Comparison of ENCODE assay signal across 16 mouse cellular contexts in genomic region chr8:91467881-91468534, GRCm38 (mm10).
DNase-seq lines count a peak whose midpoint lies in the region; TF ChIP-seq lines count a peak whose summit lies in the region.
"Had no signal": no experiment of that assay in that cellular context is flagged by ENCODE, and none has a peak within 500 bp of the region (broad histone marks: within the 10 kb centered on the region; RNA-seq: fewer than 3 reads in every experiment).

No protein-coding gene starts in this region.

- intact Hi-C loops in left cerebral cortex, adult 2 months (cut with DNase I), result no loop called here

- DNase-seq in kidney, adult 2 months, result peak; percentile 69
- DNase-seq in kidney, adult 18-20 months, result no peak
- DNase-seq in kidney, postnatal 36 days, result peak; percentile 45 to 49
- DNase-seq in kidney, postnatal 4 days, result no peak
- DNase-seq in testis, postnatal 10 days (ENCODE audit: low spot score), result no peak
- no peak for DNase-seq in left cerebral cortex, adult 2 months (ENCODE audit: extremely low spot score in 1 of 2, low spot score in 2 of 2)
- DNase-seq: adrenal gland, postnatal 36 days; cerebellum, postnatal 10 days; forebrain, postnatal 0 days; gastrocnemius, postnatal 14 days; heart, postnatal 36 days had no signal

- H3K4me3 ChIP-seq in kidney, adult 2 months (ENCODE audit: insufficient read depth, low read depth, low read length), result no peak overlapping the region
- H3K4me3 ChIP-seq in testis, adult 2 months (ENCODE audit: control insufficient read depth, low read depth, low read length), result peak overlapping the region; percentile 65
- H3K4me3 ChIP-seq in left cerebral cortex, adult 2 months, result no peak overlapping the region
- H3K4me3 ChIP-seq: embryonic facial prominence, embryonic 10.5 days; forebrain, embryonic 13.5 days; heart, embryonic 13.5 days; hindbrain, embryonic 15.5 days had no signal

- no peaks in the 10 kb centered on the region for H3K36me3 ChIP-seq in kidney, adult 2 months (ENCODE audit: control insufficient read depth, insufficient read depth, low read length)
- H3K36me3 ChIP-seq in testis, adult 2 months (ENCODE audit: control insufficient read depth, insufficient read depth, low read length), result no peaks in the 10 kb centered on the region; the same call in 1 of the 2 replicates
- H3K36me3 ChIP-seq: hindbrain, embryonic 15.5 days had no signal

- H3K27me3 ChIP-seq in kidney, adult 2 months (replicated peaks; ENCODE audit: control insufficient read depth, insufficient read depth, low read length), result no peaks in the 10 kb centered on the region
- no peaks in the 10 kb centered on the region for H3K27me3 ChIP-seq in testis, adult 2 months (ENCODE audit: control insufficient read depth, insufficient read depth, low read length)
- H3K27me3 ChIP-seq: forebrain, embryonic 13.5 days; heart, embryonic 13.5 days; hindbrain, embryonic 15.5 days had no signal

- peak overlapping the region; percentile 50 for H3K27ac ChIP-seq in kidney, adult 2 months (ENCODE audit: insufficient read depth, low read depth, low read length)
- no peak overlapping the region for H3K27ac ChIP-seq in testis, adult 2 months (ENCODE audit: control insufficient read depth, insufficient read depth, low read depth, low read length)
- H3K27ac ChIP-seq in left cerebral cortex, adult 2 months, result no peak overlapping the region
- H3K27ac ChIP-seq: embryonic facial prominence, embryonic 10.5 days; forebrain, embryonic 13.5 days; heart, embryonic 13.5 days; hindbrain, embryonic 15.5 days had no signal

- H3K4me1 ChIP-seq in kidney, adult 2 months (ENCODE audit: control insufficient read depth, insufficient read depth, low read length), result peaks cover 7% of the 10 kb centered on the region; the same call in 1 of the 2 replicates
- no peaks in the 10 kb centered on the region for H3K4me1 ChIP-seq in testis, adult 2 months (ENCODE audit: control insufficient read depth, insufficient read depth, low read length)
- H3K4me1 ChIP-seq: embryonic facial prominence, embryonic 10.5 days; forebrain, embryonic 13.5 days; heart, embryonic 13.5 days; hindbrain, embryonic 15.5 days had no signal

- WGBS in kidney, adult 2 months, result 57% methylated on average over 8 of the region's 8 CpGs

- TF ChIP-seq POLR2A in kidney, adult 2 months (IDR thresholded peaks at IDR 0.05; ENCODE audit: low read depth, low read length), result no peak
- no peak for TF ChIP-seq POLR2A in testis, adult 2 months (IDR thresholded peaks at IDR 0.05; ENCODE audit: control insufficient read depth, low read depth, low read length)

- no peak for TF ChIP-seq CTCF in kidney, adult 2 months (conservative IDR thresholded peaks at IDR 0.05; ENCODE audit: insufficient read depth, insufficient read length, low read depth, low read length)
- no peak for TF ChIP-seq CTCF in testis, adult 2 months (IDR thresholded peaks at IDR 0.05; ENCODE audit: control insufficient read depth, insufficient read depth, insufficient replicate concordance, low read depth, low read length)
- no peak for TF ChIP-seq CTCF in left cerebral cortex, adult 2 months (IDR thresholded peaks at IDR 0.05)

Comparison
In these comparisons a context has a peak if more than half of its experiments do, and no peak if none do; other contexts are left out.
1. DNase-seq: peak in kidney, adult 2 months (single experiment) and kidney, postnatal 36 days (2 of 2); none in kidney, adult 18-20 months (single experiment), kidney, postnatal 4 days (0 of 2), testis, postnatal 10 days (single experiment) and left cerebral cortex, adult 2 months (0 of 2).